Comparison of ENCODE assay signal across 16 mouse cellular contexts in the genomic region with DNA sequence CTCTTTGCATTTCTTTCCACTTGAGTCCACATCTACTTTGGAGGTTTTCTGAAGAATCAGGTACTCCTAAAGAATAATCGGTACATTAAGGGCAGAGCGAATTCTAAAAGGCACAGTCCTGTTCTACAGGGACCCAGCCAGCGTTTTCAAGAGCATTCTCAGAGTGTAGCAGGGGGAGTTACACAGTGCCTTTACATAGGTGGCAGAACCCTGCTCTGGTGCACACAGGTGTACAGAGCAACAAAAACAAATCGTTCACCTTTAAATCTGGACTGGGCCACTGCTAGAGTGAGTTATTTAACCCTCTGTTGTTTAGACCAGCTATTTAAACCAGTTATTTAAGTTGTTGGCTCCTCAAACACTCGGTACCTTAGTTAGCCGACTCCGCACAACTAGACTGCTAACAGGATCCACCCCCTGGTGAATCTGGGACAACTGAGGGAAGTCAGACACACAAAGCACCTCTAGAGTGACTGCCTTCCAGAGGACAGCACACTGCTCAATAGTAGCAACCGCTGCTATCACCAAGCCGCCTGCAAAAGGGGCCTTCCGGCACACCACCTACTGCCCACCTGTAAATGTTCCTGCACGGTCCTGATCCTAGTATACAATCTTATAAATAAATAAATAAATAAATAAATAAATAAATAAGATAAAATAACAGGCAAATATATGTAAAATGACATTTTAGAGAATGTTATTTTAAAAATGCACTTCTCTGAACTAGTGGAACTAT. TPM values are rescaled to one million over a fixed set of nuclear protein-coding genes. Genes with fewer than 3 reads are reported as not detected.
DNase-seq lines count a peak whose midpoint lies in the region; ATAC-seq lines count a peak whose summit lies in the region.
"Had no signal": no experiment of that assay in that cellular context is flagged by ENCODE, and none has a peak within 500 bp of the region (broad histone marks: within the 10 kb centered on the region; RNA-seq: fewer than 3 reads in every experiment).

No protein-coding gene starts in this region.

- H3K27me3 ChIP-seq in forebrain, embryonic 14.5 days (replicated peaks; ENCODE audit: control insufficient read depth, insufficient read depth, low read length) = no peaks in the 10 kb centered on the region
- no peaks in the 10 kb centered on the region for H3K27me3 ChIP-seq in limb, embryonic 10.5 days (ENCODE audit: low read depth, poor library complexity, severe bottlenecking)
- no peaks in the 10 kb centered on the region for H3K27me3 ChIP-seq in neural tube, embryonic 15.5 days (replicated peaks)

- no peaks in the 10 kb centered on the region for H3K36me3 ChIP-seq in forebrain, embryonic 14.5 days (ENCODE audit: control insufficient read depth, insufficient read depth, low read length)
- H3K36me3 ChIP-seq in limb, embryonic 10.5 days = no peaks in the 10 kb centered on the region
- H3K36me3 ChIP-seq in neural tube, embryonic 15.5 days = no peaks in the 10 kb centered on the region

- 18% methylated on average over 11 of the region's 11 CpGs for WGBS in forebrain, embryonic 14.5 days
- 70% methylated on average over 11 of the region's 11 CpGs for WGBS in limb, embryonic 10.5 days
- WGBS in neural tube, embryonic 15.5 days = 44% methylated on average over 11 of the region's 11 CpGs

- peak overlapping the region; percentile 2 for H3K4me3 ChIP-seq in forebrain, embryonic 14.5 days (ENCODE audit: low read depth, low read length)
- H3K4me3 ChIP-seq in limb, embryonic 10.5 days = no peak overlapping the region
- H3K4me3 ChIP-seq in neural tube, embryonic 15.5 days (replicated peaks) = no peak overlapping the region

- ATAC-seq in forebrain, embryonic 14.5 days = peak; percentile 66
- no peak for ATAC-seq in neural tube, embryonic 15.5 days (ENCODE audit: low FRiP score)
- ATAC-seq: inflammation-experienced regulatory T-cells, adult 6 months had no signal

- H3K9me3 ChIP-seq in forebrain, embryonic 14.5 days (replicated peaks; ENCODE audit: control insufficient read depth, low read length) = no peaks in the 10 kb centered on the region
- no peaks in the 10 kb centered on the region for H3K9me3 ChIP-seq in limb, embryonic 10.5 days (replicated peaks)
- H3K9me3 ChIP-seq in neural tube, embryonic 15.5 days (replicated peaks) = no peaks in the 10 kb centered on the region

- H3K27ac ChIP-seq in forebrain, embryonic 14.5 days (ENCODE audit: low read depth, low read length) = peak overlapping the region; percentile 71
- H3K27ac ChIP-seq in limb, embryonic 10.5 days = peak overlapping the region; percentile 36
- no peak overlapping the region for H3K27ac ChIP-seq in neural tube, embryonic 15.5 days (replicated peaks)

- peak overlapping the region; percentile 4; the same call in 1 of the 2 replicates for H3K9ac ChIP-seq in forebrain, embryonic 14.5 days (ENCODE audit: low read length)
- no peak overlapping the region for H3K9ac ChIP-seq in neural tube, embryonic 15.5 days (replicated peaks)

- peak; percentile 66 for DNase-seq in heart, adult 11 months
- DNase-seq in heart, adult 18-20 months = no peak
- no peak for DNase-seq in forebrain, embryonic 14.5 days (ENCODE audit: low spot score)
- no peak for DNase-seq in limb, embryonic 10.5 days (ENCODE audit: low spot score)
- DNase-seq in adrenal gland, postnatal 4 days (ENCODE audit: low spot score in 2 of 2) = no peak
- no peak for DNase-seq in thymus, postnatal 4 days
- no peak for DNase-seq in gastrocnemius, postnatal 25 days
- DNase-seq: adrenal gland, adult 2 months; kidney, postnatal 14 days; lung, postnatal 10 days; retina, postnatal 1 day; thymus, adult 2 months had no signal

- H3K4me1 ChIP-seq in forebrain, embryonic 14.5 days (ENCODE audit: control insufficient read depth, insufficient read depth, low read length) = peaks cover 29% of the 10 kb centered on the region
- peaks cover 25% of the 10 kb centered on the region for H3K4me1 ChIP-seq in limb, embryonic 10.5 days
- peaks cover 10% of the 10 kb centered on the region for H3K4me1 ChIP-seq in neural tube, embryonic 15.5 days

- peak overlapping the region; percentile 40 for H3K4me2 ChIP-seq in forebrain, embryonic 14.5 days (ENCODE audit: low read length)
- peak overlapping the region; percentile 37 for H3K4me2 ChIP-seq in neural tube, embryonic 15.5 days
- H3K4me2 ChIP-seq: heart, embryonic 11.5 days; liver, embryonic 11.5 days had no signal

RNA-seq across cellular contexts. Expression of gene Rwdd3, which starts 14.9 kb away (rescaled TPM):
- 1 to 10 TPM; 2.1 to 2.3 TPM for total RNA-seq in heart, adult 18-20 months (2021)
- 24.0 and 24.7 TPM in 2 replicates for polyA plus RNA-seq in forebrain, embryonic 14.5 days (2014; fragmentation: Nextera tagmentation; extraction: Ambion mirVana)
- polyA plus RNA-seq in limb, embryonic 10.5 days (2016; fragmentation: Nextera tagmentation; extraction: Ambion mirVana) = 4.6 and 5.9 TPM in 2 replicates
- polyA plus RNA-seq in neural tube, embryonic 15.5 days (2015; fragmentation: Nextera tagmentation; extraction: Ambion mirVana) = 5.4 and 6.0 TPM in 2 replicates
- total RNA-seq in adrenal gland, postnatal 4 days (2021) = 10 to 100 TPM; 21.3 to 26.4 TPM
- total RNA-seq in gastrocnemius, postnatal 25 days (2021) = 1 to 10 TPM; 2.0 to 2.8 TPM

Comparison
In these comparisons a context has a peak if more than half of its experiments do, and no peak if none do; other contexts are left out.
1. RNA of gene Rwdd3, which starts 14.9 kb away (total RNA-seq): 21.3 to 26.4 TPM in adrenal gland, postnatal 4 days; 2.0 to 2.8 TPM in gastrocnemius, postnatal 25 days and 2.1 to 2.3 TPM in heart, adult 18-20 months; every median in the first group is over 4 times any median in the second.